Mouse (Mus musculus): ENCODE data around the gene Gm9999. TPM values are rescaled to one million over a fixed set of nuclear protein-coding genes. Genes with fewer than 3 reads are reported as not detected.

Gm9999 gene
- polyA plus RNA-seq, 1 experiment from 2014 or later: not detected

DNA sequence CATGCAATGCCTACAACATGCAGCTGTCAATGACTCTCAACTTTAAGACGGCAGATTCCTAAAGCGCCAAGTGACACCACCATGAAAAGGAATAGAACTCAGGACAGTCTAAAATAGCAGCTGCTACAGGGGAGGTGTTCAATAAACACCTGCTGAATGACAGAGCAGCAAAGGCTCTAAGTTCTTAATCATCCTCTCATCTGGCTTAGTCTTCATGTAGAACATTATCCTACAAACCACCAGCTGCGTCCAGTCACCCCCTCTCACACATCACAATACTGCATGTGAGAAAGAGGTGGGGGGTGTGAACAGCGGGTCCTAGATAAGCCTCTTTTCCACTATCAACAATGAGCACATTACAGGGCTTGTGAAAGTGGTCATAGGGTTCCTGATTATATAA lies 13.6 kb downstream of the Gm9999 start:
- H3K27me3 ChIP-seq (ENCODE audit: control insufficient read depth, insufficient read depth, low read length): no peaks in the 10 kb centered on the region
- H3K9ac ChIP-seq (ENCODE audit: low read length): no peak overlapping the region
- no peaks in the 10 kb centered on the region for H3K9me3 ChIP-seq (ENCODE audit: control insufficient read depth, low read length)
- no peak overlapping the region for H3K4me3 ChIP-seq (ENCODE audit: low read depth, low read length)
- WGBS: 89% methylated on average over 4 of the region's 4 CpGs
- H3K4me1 ChIP-seq (replicated peaks; ENCODE audit: control insufficient read depth, insufficient read depth): peaks cover 2% of the 10 kb centered on the region; the same call in 1 of the 2 replicates
- H3K4me2 ChIP-seq (replicated peaks; ENCODE audit: low read depth): no peak overlapping the region
- DNase-seq (ENCODE audit: low spot score) (no peak), ATAC-seq (ENCODE audit: low FRiP score, low TSS enrichment) (no peak)
- TF ChIP-seq EP300 (optimal IDR thresholded peaks at IDR 0.05) (no peak), CTCF (IDR thresholded peaks at IDR 0.05; ENCODE audit: low read depth) (no peak)
- H3K36me3 ChIP-seq (ENCODE audit: control insufficient read depth, insufficient read depth, low read length): peaks cover 24% of the 10 kb centered on the region
- no peak overlapping the region for H3K27ac ChIP-seq (replicated peaks)

DNA sequence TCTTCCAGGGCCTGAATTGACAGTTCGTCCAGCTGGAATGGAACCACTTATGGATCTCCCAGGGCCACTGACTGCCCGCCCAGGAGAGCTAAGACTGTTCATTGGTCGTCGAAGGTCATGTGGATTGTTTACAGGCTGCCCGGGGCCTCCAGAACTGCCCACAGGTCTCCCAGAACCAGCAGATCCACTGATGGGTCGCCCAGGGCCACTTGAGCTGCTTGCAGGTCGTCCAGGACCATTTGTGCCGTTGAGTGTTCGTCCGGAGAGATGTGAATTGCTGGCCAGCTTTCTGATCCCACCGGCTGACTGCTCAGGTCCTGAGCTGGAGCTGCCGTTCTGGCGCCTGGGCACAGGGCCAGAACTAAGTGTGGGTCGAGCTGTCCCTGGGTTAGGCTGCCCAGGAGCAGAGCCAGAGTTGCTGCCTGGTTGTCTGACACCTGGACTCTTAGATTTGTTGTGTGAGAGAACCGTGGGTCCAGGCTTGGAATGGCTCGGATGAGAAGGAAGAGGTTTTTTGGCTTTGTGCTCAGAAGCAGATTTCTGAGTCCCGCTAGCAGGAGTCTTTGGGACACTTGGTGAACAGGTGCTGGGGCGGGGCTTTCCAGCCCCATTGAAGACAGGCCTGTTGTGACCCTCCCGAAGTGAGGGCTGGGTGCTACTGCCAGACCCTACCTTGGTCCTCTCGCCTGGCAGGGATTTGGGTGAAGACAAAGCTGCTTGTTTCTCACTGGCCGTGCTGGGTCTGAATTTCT lies 14.4 kb downstream of the Gm9999 start:
- WGBS: 76% methylated on average over 21 of the region's 21 CpGs
- Histone ChIP-seq H3K4me3 (ENCODE audit: low read depth, low read length) (no peak overlapping the region), H3K9ac (ENCODE audit: low read length) (no peak overlapping the region), H3K4me1 (replicated peaks; ENCODE audit: control insufficient read depth, insufficient read depth) (peaks cover 3% of the 10 kb centered on the region; the same call in 1 of the 2 replicates), H3K27me3 (ENCODE audit: control insufficient read depth, insufficient read depth, low read length) (no peaks in the 10 kb centered on the region), H3K36me3 (ENCODE audit: control insufficient read depth, insufficient read depth, low read length) (peaks cover 21% of the 10 kb centered on the region), H3K4me2 (replicated peaks; ENCODE audit: low read depth) (no peak overlapping the region), H3K9me3 (ENCODE audit: control insufficient read depth, low read length) (no peaks in the 10 kb centered on the region), H3K27ac (replicated peaks) (no peak overlapping the region)
- peak; percentile 35; the same call in 1 of the 2 replicates for ATAC-seq (ENCODE audit: low FRiP score, low TSS enrichment)
- TF ChIP-seq CTCF (IDR thresholded peaks at IDR 0.05; ENCODE audit: low read depth) (no peak), EP300 (optimal IDR thresholded peaks at IDR 0.05) (no peak)
- no peak for DNase-seq (ENCODE audit: low spot score)

DNA sequence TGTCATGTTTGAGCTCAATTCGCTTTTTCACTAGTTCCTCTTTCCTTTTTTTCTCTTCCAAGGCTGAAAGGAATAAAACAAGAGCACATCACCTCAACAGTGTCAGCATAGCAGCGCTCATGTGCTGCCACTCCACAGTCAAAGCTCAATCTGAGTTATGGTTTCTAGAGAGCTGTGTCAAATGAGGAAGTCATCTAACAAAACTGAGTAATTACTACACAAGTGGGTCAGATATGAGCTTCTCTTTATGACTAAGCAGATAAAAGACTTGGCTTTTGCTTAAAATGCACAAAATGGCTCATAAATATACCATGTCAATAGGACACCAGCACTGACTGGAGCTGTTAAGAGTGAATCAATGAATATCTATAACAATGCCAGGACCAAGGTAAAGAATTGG lies 15.6 kb downstream of the Gm9999 start:
- no peaks in the 10 kb centered on the region for H3K27me3 ChIP-seq (ENCODE audit: control insufficient read depth, insufficient read depth, low read length)
- no peak overlapping the region for H3K27ac ChIP-seq (replicated peaks)
- DNase-seq (ENCODE audit: low spot score): no peak
- no peak overlapping the region for H3K4me3 ChIP-seq (ENCODE audit: low read depth, low read length)
- WGBS: 92% methylated on average over 2 of the region's 2 CpGs
- H3K9me3 ChIP-seq (ENCODE audit: control insufficient read depth, low read length): no peaks in the 10 kb centered on the region
- H3K4me2 ChIP-seq (replicated peaks; ENCODE audit: low read depth): no peak overlapping the region
- TF ChIP-seq EP300 (optimal IDR thresholded peaks at IDR 0.05): no peak
- no peak for TF ChIP-seq CTCF (IDR thresholded peaks at IDR 0.05; ENCODE audit: low read depth)
- peaks cover 16% of the 10 kb centered on the region for H3K36me3 ChIP-seq (ENCODE audit: control insufficient read depth, insufficient read depth, low read length)
- peaks cover 3% of the 10 kb centered on the region; the same call in 1 of the 2 replicates for H3K4me1 ChIP-seq (replicated peaks; ENCODE audit: control insufficient read depth, insufficient read depth)
- no peak for ATAC-seq (ENCODE audit: low FRiP score, low TSS enrichment)
- no peak overlapping the region for H3K9ac ChIP-seq (ENCODE audit: low read length)

DNA sequence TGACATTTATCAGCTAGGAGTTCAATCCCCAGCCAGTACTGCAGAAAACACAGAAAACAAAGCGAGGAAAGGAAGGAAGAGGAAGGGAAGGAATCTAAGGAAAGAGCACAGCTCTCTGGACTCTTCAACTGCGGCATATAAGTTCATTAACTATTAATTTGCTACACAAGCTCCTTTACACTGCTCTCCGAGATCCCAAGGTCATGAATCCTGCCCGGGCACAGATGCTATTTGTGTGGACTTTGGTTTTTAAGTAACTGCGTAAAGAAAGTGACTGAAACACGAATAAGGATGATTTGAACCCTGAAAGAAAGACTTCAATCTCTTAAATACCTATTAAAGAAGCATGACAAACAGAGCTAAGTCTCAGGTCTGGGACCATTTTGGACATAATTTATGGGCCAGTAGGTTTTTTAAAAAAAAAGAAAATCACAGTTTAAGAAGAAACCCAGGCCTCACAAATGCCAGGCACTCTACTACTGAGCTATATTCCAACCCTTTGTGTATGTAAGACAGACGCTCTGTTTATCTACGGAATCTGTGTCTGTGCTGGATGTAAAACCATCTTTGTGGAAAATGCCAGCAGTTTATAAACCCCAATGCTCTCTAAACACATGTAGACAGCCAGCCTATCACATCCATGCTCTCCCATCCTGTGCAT lies 16.7 kb downstream of the Gm9999 start:
- WGBS: 54% methylated on average over 8 of the region's 8 CpGs
- DNase-seq (ENCODE audit: low spot score): no peak
- Histone ChIP-seq H3K9me3 (ENCODE audit: control insufficient read depth, low read length) (no peaks in the 10 kb centered on the region), H3K27me3 (ENCODE audit: control insufficient read depth, insufficient read depth, low read length) (no peaks in the 10 kb centered on the region), H3K9ac (ENCODE audit: low read length) (no peak overlapping the region), H3K4me1 (replicated peaks; ENCODE audit: control insufficient read depth, insufficient read depth) (peaks cover 3% of the 10 kb centered on the region; the same call in 1 of the 2 replicates), H3K27ac (replicated peaks) (peak overlapping the region; percentile 19), H3K4me2 (replicated peaks; ENCODE audit: low read depth) (no peak overlapping the region; the same call in 1 of the 2 replicates), H3K4me3 (ENCODE audit: low read depth, low read length) (no peak overlapping the region), H3K36me3 (ENCODE audit: control insufficient read depth, insufficient read depth, low read length) (peaks cover 7% of the 10 kb centered on the region)
- ATAC-seq (ENCODE audit: low FRiP score, low TSS enrichment): 0 out of 2 replicates have a peak, but pooled peaks have one; percentile 70
- TF ChIP-seq EP300 (optimal IDR thresholded peaks at IDR 0.05) (no peak), CTCF (IDR thresholded peaks at IDR 0.05; ENCODE audit: low read depth) (no peak)

DNA sequence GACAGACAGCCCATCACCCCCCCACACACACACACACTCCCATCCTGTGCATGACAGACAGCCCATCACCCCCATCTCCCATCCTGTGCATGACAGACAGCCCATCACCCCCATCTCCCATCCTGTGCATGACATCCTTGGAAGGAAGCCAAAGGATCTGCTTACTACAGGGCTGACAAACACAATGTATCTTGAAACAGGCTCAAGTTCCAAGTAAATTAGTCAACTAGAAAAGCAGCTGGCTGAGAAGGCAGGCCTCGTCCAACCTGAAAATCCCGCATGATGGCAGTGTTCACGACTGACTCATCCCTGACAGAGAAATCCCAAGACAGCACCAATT lies 17.2 kb downstream of the Gm9999 start:
- no peak; the same call in 1 of the 2 replicates for ATAC-seq (ENCODE audit: low FRiP score, low TSS enrichment)
- WGBS: 11% methylated on average over 3 of the region's 3 CpGs
- no peak overlapping the region; the same call in 1 of the 2 replicates for H3K4me2 ChIP-seq (replicated peaks; ENCODE audit: low read depth)
- TF ChIP-seq CTCF (IDR thresholded peaks at IDR 0.05; ENCODE audit: low read depth): no peak; the same call in 1 of the 2 replicates
- no peak for TF ChIP-seq EP300 (optimal IDR thresholded peaks at IDR 0.05)
- no peak for DNase-seq (ENCODE audit: low spot score)
- H3K9ac ChIP-seq (ENCODE audit: low read length): no peak overlapping the region
- H3K36me3 ChIP-seq (ENCODE audit: control insufficient read depth, insufficient read depth, low read length): peaks cover 7% of the 10 kb centered on the region
- no peaks in the 10 kb centered on the region for H3K27me3 ChIP-seq (ENCODE audit: control insufficient read depth, insufficient read depth, low read length)
- peak overlapping the region; percentile 19; the same call in 1 of the 2 replicates for H3K27ac ChIP-seq (replicated peaks)
- no peak overlapping the region for H3K4me3 ChIP-seq (ENCODE audit: low read depth, low read length)
- peaks cover 3% of the 10 kb centered on the region; the same call in 1 of the 2 replicates for H3K4me1 ChIP-seq (replicated peaks; ENCODE audit: control insufficient read depth, insufficient read depth)
- H3K9me3 ChIP-seq (ENCODE audit: control insufficient read depth, low read length): no peaks in the 10 kb centered on the region

All from stomach, postnatal 0 days (tissue).